Mouse (Mus musculus) heart, adult 2 months (tissue): ENCODE measurements around the gene Chrm1.

Experiments used
- CTCF ChIP-seq: fragments of 200-600 bp; IDR thresholded peaks from 2 replicates; pipeline ENCODE4 v1.8.1; 2022; ENCODE audit warnings: antibody characterized with exemption, mild to moderate bottlenecking, moderate library complexity
- POLR2A ChIP-seq: fragments of 200-500 bp; IDR thresholded peaks from 2 replicates; pipeline ENCODE4 v1.6.1; 2011; ENCODE audit warnings: mild to moderate bottlenecking, low read depth, low read length, control low read depth; ENCODE audit not compliant: insufficient read depth

DNA sequence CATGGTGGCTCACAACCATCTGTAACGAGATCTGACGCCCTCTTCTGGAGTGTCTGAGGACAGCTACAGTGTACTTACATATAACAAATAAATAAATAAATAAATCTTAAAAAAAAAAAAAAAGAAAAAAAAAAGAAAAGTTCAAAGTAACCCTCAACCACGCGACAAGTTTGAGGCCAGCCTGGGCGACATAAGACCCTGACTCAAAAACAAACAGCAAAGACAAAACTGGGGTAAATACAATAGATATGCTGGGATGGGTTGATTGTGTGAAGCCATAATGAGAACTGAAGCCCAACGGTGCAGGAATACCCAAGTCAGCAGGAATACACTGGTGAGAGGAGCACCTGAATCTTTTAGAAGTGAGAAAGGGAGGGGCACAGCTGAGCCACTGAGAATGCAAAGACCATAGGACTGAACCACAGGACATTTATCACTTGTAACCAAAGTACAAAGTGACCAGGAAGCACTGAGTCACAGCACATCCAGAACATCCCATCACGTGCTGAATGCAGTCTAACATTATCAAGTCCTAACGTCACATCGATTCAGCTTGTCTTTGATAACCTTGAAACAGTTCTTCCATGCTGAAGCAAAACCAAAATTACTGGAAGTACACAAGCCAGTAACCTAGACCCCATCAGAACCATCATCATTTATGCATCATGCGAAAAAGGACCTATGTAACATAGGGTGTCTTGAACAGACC lies 53.3 kb downstream of the Chrm1 start:
- TF ChIP-seq CTCF (no peak), POLR2A (no peak)
